Mouse (Mus musculus) limb, embryonic 11.5 days (tissue): ENCODE measurements at regions not wholly inside any gene's neighbourhood (a gene's known extent, or its start where the extent isn't known, plus 50 kb on each side); places are given as distances from the start of the nearest gene placed in this dataset.

Source experiments
- ATAC-seq: fragments of 200-750 bp; cut with Nextera tagmentation; 2 replicates; pipeline ENCODE4 v1.8.0; 2017; ENCODE audit warnings: low read depth; ENCODE audit not compliant: insufficient number of reproducible peaks, low FRiP score, low TSS enrichment
- DNase-seq: peaks from one replicate; pipeline ENCODE4 v3.0.0-alpha.2; 2015; ENCODE audit warnings: low spot score
- H3K27ac ChIP-seq: fragments of 300-500 bp; sonication (generic); replicated peaks from 2 replicates; pipeline ENCODE4 v1.5.1; 2014; ENCODE audit warnings: low read depth, mild to moderate bottlenecking, low read length
- H3K27me3 ChIP-seq: fragments of 300-500 bp; sonication (generic); 2 replicates; pipeline ENCODE4 v1.6.1; 2014; ENCODE audit warnings: mild to moderate bottlenecking, low read length, mixed read lengths; ENCODE audit not compliant: control insufficient read depth, insufficient read depth
- H3K36me3 ChIP-seq: fragments of 300-500 bp; sonication (generic); 2 replicates; pipeline ENCODE4 v1.6.1; 2014; ENCODE audit warnings: mild to moderate bottlenecking, low read length, moderate library complexity, mixed read lengths; ENCODE audit not compliant: control insufficient read depth, insufficient read depth
- H3K4me1 ChIP-seq: fragments of 300-500 bp; sonication (generic); 2 replicates; pipeline ENCODE4 v1.6.1; 2014; ENCODE audit warnings: low read length, mixed read lengths; ENCODE audit not compliant: control insufficient read depth, insufficient read depth
- H3K4me2 ChIP-seq: fragments of 300-500 bp; sonication (generic); 2 replicates; pipeline ENCODE4 v1.6.1; 2014; ENCODE audit warnings: low read depth, mild to moderate bottlenecking, moderate library complexity; ENCODE audit not compliant: severe bottlenecking
- H3K4me3 ChIP-seq: fragments of 300-500 bp; sonication (generic); 2 replicates; pipeline ENCODE4 v1.5.1; 2014; ENCODE audit warnings: low read depth, low read length
- H3K9ac ChIP-seq: fragments of 300-500 bp; sonication (generic); 2 replicates; pipeline ENCODE4 v1.6.1; 2014; ENCODE audit warnings: mild to moderate bottlenecking, low read length
- H3K9me3 ChIP-seq: fragments of 300-500 bp; sonication (generic); 2 replicates; pipeline ENCODE4 v1.6.1; 2016; ENCODE audit warnings: low read length; ENCODE audit not compliant: control insufficient read depth
- WGBS: fragments of 180-500 bp; shearing (Covaris S2); extraction: QIAGEN DNeasy Blood & Tissue Kit; methylation state at CpG from one replicate; pipeline ENCODE4 v1.1.7; 2014; 5-methylcytosine and 5-hydroxymethylcytosine counted together

DNA sequence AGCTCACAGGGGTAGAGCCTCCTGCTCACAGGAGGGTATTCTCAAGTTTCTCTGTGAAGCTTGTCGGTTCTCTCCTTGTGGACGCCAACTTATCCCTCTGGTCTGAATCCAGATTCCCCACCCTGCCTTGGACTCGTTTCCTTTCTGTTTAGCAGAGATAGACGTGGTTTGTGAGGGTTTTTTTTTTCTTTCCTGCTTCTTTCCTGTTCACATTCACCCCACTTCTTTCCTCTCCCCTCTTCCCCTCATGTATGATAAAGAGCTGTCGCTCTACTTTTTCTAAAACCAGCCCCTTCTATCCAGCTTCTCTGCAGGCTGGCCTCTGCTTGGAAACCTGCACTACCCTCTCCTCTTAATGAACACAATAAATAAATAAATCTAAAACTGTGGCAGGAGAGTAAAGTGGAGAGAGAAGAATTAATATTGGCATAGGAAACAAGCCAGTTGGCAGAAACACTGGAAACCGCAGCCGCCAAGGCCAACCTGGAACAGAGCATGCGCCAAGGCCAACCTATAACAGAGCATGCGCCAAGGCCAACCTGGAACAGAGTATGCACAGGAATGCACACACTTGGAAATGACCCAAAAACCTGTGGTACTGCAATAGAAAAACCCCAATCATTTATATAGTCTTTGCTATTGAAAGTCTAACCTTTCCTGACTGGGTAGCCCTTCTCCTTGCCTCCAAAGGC lies 126.2 kb upstream of the Arid1b start:
- Histone ChIP-seq H3K4me3 (no peak overlapping the region), H3K27ac (no peak overlapping the region), H3K4me1 (0 out of 2 replicates have a peak, but pooled peaks cover 3% of the 10 kb centered on the region), H3K4me2 (no peak overlapping the region), H3K27me3 (no peaks in the 10 kb centered on the region), H3K9me3 (no peaks in the 10 kb centered on the region), H3K9ac (no peak overlapping the region), H3K36me3 (no peaks in the 10 kb centered on the region)
- WGBS = 84% methylated on average over 9 of the region's 9 CpGs
- DNase-seq = no peak
- no peak for ATAC-seq

DNA sequence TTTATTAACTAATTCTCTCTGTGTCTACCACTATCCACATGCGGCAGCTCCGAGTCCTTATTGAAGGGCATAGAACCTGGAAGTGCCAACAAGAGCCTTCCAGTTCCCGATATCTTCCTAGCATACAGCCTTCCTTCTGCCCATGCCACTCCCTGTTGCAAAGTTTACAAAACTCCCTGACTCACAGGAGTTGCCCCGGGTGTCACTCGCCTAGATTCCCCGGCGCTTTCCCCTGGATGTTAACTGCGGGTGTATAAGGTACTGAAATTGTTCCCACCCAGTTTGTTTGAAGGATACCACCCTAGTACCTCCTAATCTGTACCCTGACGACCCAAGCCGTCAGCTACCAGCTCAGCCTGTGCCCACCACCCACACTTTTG lies 125.7 kb upstream of the Arid1b start:
- Histone ChIP-seq H3K36me3 (no peaks in the 10 kb centered on the region), H3K9ac (no peak overlapping the region), H3K27ac (no peak overlapping the region), H3K27me3 (no peaks in the 10 kb centered on the region), H3K4me1 (0 out of 2 replicates have a peak, but pooled peaks cover 3% of the 10 kb centered on the region), H3K4me3 (no peak overlapping the region), H3K4me2 (no peak overlapping the region), H3K9me3 (no peaks in the 10 kb centered on the region)
- WGBS = 92% methylated on average over 10 of the region's 10 CpGs
- DNase-seq (no peak), ATAC-seq (no peak)

DNA sequence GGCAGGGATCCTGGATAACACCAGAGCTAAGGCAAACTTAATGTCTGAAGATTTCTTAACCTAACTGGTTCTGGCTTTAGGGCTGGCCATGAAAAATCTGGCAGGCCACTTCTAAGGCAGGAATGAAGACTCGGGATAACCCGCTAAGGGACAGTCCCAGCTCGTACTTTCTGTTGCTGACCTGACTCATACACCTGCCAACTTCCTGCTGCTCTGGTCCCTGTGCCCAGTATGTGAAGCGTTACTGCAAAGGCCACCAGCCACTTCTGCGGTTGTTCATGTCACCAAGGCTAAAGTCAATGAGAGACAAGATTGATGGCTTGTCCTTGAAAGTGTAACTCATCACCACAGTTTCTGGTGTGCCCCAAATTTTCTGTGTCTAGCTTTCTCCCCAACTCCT lies 125.3 kb upstream of the Arid1b start:
- no peak overlapping the region for H3K9ac ChIP-seq
- H3K4me2 ChIP-seq = no peak overlapping the region
- no peak overlapping the region for H3K27ac ChIP-seq
- no peak for ATAC-seq
- no peak for DNase-seq
- 86% methylated on average over 5 of the region's 5 CpGs for WGBS
- H3K36me3 ChIP-seq = no peaks in the 10 kb centered on the region
- H3K27me3 ChIP-seq = no peaks in the 10 kb centered on the region
- no peak overlapping the region for H3K4me3 ChIP-seq
- H3K9me3 ChIP-seq = no peaks in the 10 kb centered on the region
- 0 out of 2 replicates have a peak, but pooled peaks cover 3% of the 10 kb centered on the region for H3K4me1 ChIP-seq

DNA sequence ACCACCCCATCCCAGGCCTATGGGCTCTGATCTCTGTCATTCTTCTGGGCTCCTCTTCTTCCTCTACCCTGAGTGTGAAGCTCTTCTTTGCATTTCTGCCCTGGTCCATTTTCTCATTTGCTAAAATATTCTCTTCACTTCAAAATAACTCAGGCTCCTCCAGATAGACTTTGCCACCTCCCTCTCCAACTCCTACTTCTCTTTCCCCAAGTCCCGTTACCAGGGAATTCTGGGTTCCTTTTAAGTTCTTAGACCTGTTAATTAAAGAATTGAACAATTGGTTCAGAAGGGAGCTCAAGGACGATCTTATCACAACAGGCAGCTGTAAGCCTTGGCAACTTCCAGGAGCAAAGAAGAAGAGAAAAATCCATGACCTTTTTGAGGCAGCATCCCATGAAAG lies 122.9 kb upstream of the Arid1b start:
- Histone ChIP-seq H3K4me1 (no peaks in the 10 kb centered on the region; the same call in 1 of the 2 replicates), H3K4me2 (no peak overlapping the region), H3K4me3 (no peak overlapping the region), H3K9me3 (no peaks in the 10 kb centered on the region), H3K27me3 (no peaks in the 10 kb centered on the region), H3K9ac (no peak overlapping the region), H3K27ac (no peak overlapping the region), H3K36me3 (no peaks in the 10 kb centered on the region)
- WGBS = 76% methylated on average over 2 of the region's 2 CpGs
- DNase-seq (no peak), ATAC-seq (no peak)

DNA sequence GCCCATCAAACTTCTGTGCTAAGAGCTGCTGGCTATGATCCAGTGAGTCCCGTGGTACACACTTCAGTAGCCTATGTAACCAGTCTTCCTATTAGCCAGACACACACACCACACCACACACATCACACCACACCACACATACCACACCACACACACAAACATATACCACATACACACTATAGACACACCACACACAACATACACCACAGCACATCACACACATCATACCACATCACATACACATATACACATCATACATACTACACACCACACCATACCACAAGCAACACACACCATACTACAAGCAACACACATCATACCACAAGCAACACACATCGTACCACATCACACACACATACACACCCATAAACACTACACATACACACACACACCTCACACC lies 119.7 kb upstream of the Arid1b start:
- Histone ChIP-seq H3K9me3 (no peaks in the 10 kb centered on the region), H3K4me3 (no peak overlapping the region), H3K27me3 (no peaks in the 10 kb centered on the region), H3K36me3 (no peaks in the 10 kb centered on the region), H3K4me2 (no peak overlapping the region), H3K4me1 (no peaks in the 10 kb centered on the region; the same call in 1 of the 2 replicates), H3K9ac (no peak overlapping the region), H3K27ac (no peak overlapping the region)
- ATAC-seq = no peak; the same call in 1 of the 2 replicates
- DNase-seq = no peak
- WGBS = 80% methylated on average over 2 of the region's 2 CpGs

DNA sequence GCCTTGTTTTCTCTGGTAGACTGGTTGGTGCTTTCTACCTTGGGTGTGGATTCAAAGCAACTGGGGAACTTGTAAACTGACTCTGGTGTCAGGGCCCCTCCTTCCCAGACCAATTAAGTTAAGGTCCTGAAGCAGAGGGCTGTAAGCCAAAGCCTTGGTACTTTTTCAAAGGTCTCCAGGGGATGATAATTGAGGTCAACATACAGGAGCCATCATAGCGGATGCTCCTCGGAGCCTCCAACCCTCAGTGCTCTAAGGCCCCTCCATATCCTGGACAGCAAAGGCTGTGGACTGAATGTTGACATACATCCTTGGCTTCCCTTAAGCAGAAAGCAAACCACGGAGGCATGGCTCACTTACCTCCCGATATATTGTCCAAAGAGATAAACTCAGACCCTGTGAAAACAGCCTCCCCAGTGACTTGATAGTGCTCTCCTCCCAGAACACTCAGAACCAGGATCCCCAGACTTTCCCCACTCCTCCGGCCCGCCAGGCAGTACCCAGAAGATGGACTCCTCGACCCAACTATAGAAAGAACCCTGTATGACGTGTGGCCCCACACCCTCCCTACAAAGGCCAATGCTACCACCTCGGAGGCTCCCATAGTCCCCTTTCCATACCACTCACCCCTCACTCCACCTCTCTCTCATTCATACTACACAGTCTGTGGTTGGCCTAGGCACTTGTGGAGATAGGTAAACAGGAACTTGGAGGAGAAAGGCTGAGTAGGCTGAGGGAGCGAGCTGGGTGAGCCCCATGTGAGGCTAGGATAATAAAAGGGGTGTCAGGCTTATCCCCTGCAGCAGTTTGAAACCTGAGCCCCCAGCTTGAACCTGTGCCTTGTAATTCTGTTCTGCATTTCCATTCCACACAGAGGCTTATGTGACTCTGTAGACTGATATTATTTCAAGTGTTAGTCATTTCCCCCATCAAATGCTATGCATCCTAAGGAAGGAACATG lies 118.8 kb upstream of the Arid1b start:
- no peaks in the 10 kb centered on the region for H3K9me3 ChIP-seq
- H3K4me3 ChIP-seq = no peak overlapping the region
- no peaks in the 10 kb centered on the region for H3K27me3 ChIP-seq
- H3K36me3 ChIP-seq = no peaks in the 10 kb centered on the region
- no peak overlapping the region for H3K4me2 ChIP-seq
- ATAC-seq = no peak
- no peak overlapping the region for H3K27ac ChIP-seq
- H3K4me1 ChIP-seq = no peaks in the 10 kb centered on the region; the same call in 1 of the 2 replicates
- no peak for DNase-seq
- H3K9ac ChIP-seq = no peak overlapping the region
- WGBS = 69% methylated on average over 10 of the region's 10 CpGs

DNA sequence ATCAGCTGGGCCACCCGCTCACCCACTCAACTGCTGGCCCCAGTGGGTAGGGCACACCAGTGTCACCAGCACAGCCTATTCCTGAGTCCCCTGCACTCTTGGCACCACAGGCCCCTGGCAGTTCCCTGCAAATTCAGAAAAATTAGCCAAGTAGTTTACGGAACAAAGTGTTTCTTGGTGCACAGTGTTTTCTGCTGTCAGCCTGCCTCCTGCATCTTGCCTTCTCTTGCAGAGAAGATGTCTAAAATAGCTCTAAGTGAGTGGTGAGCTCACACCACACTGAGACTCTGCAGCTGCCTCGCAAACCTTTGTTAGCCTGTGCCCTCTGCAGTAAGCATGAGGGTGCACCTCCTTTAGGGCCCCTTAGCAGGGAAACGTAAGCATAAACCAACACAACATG lies 117.7 kb upstream of the Arid1b start:
- ATAC-seq (no peak), DNase-seq (no peak)
- Histone ChIP-seq H3K9ac (no peak overlapping the region), H3K27me3 (no peaks in the 10 kb centered on the region), H3K27ac (no peak overlapping the region), H3K9me3 (no peaks in the 10 kb centered on the region), H3K4me1 (no peaks in the 10 kb centered on the region; the same call in 1 of the 2 replicates), H3K36me3 (no peaks in the 10 kb centered on the region), H3K4me3 (no peak overlapping the region), H3K4me2 (no peak overlapping the region)
- WGBS = 80% methylated on average over 4 of the region's 4 CpGs

DNA sequence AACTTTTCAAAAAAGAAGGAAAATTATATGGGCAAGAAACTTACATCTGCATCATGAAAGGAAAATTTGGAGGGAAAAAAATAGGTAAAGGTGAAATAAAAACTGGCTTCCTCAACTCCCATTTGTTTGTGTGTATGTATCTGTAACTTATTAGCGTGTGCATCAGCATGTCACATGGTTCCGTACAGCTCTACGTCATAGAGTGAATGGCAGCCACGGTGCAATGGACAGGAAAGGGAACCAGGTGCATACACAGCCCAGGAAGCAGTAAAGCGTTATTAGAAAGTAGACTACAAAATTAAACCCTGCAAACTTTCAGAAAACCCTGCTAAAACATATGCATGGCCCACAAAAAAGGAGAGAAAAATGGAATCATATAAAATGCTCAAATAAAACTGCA lies 112.7 kb upstream of the Arid1b start:
- Histone ChIP-seq H3K4me3 (no peak overlapping the region), H3K9me3 (no peaks in the 10 kb centered on the region), H3K4me2 (no peak overlapping the region), H3K36me3 (no peaks in the 10 kb centered on the region), H3K9ac (no peak overlapping the region), H3K27me3 (no peaks in the 10 kb centered on the region), H3K27ac (no peak overlapping the region), H3K4me1 (no peaks in the 10 kb centered on the region)
- ATAC-seq = no peak
- 81% methylated on average over 5 of the region's 5 CpGs for WGBS
- DNase-seq = no peak
